Comparison of ENCODE assay signal across 8 mouse cellular contexts in genomic region chr11:115091362-115091901, GRCm38 (mm10). TPM values are rescaled to one million over a fixed set of nuclear protein-coding genes. Genes with fewer than 3 reads are reported as not detected.
A peak's percentile ranks its signal among the peaks of the same experiment; 100 is the strongest.
DNase-seq lines count a peak whose midpoint lies in the region; ATAC-seq lines count a peak whose summit lies in the region.

Gene Rab37 (plus strand): TSS chr11:115091431.

- 2% methylated on average over 36 of the region's 36 CpGs for WGBS in lung, embryonic 16.5 days
- WGBS in forebrain, embryonic 14.5 days: under 1% methylated on average over 36 of the region's 36 CpGs
- 2% methylated on average over 36 of the region's 36 CpGs for WGBS in limb, embryonic 13.5 days

- H3K36me3 ChIP-seq in lung, embryonic 16.5 days (ENCODE audit: control insufficient read depth, insufficient read depth, low read length): no peaks in the 10 kb centered on the region
- H3K36me3 ChIP-seq in forebrain, embryonic 14.5 days (ENCODE audit: control insufficient read depth, insufficient read depth, low read length): no peaks in the 10 kb centered on the region
- no peaks in the 10 kb centered on the region for H3K36me3 ChIP-seq in limb, embryonic 13.5 days

- no peak within 1 kb of the TSS for H3K4me2 ChIP-seq in lung, embryonic 16.5 days (ENCODE audit: low read depth, low read length)
- peak within 1 kb of the TSS; percentile 44 for H3K4me2 ChIP-seq in forebrain, embryonic 14.5 days (ENCODE audit: low read length)
- peak within 1 kb of the TSS; percentile 41 for H3K4me2 ChIP-seq in limb, embryonic 13.5 days (replicated peaks)

- peaks cover 8% of the 10 kb centered on the region for H3K9me3 ChIP-seq in lung, embryonic 16.5 days (ENCODE audit: control insufficient read depth, low read length)
- H3K9me3 ChIP-seq in forebrain, embryonic 14.5 days (replicated peaks; ENCODE audit: control insufficient read depth, low read length): peaks cover 5% of the 10 kb centered on the region; the same call in 1 of the 2 replicates
- peaks cover 6% of the 10 kb centered on the region; the same call in 1 of the 2 replicates for H3K9me3 ChIP-seq in limb, embryonic 13.5 days

- no peak within 1 kb of the TSS for H3K27ac ChIP-seq in lung, embryonic 16.5 days (ENCODE audit: low read length)
- no peak within 1 kb of the TSS for H3K27ac ChIP-seq in forebrain, embryonic 14.5 days (ENCODE audit: low read depth, low read length)
- no peak within 1 kb of the TSS for H3K27ac ChIP-seq in limb, embryonic 13.5 days

- ATAC-seq in lung, embryonic 16.5 days (ENCODE audit: low read depth): peak; percentile 34; the same call in 1 of the 2 replicates
- no peak for ATAC-seq in forebrain, embryonic 14.5 days
- no peak for ATAC-seq in limb, embryonic 13.5 days (ENCODE audit: low FRiP score, low read depth)
- ATAC-seq in neutrophil, adult 5-6 weeks (ENCODE audit: extremely low read depth, insufficient number of reproducible peaks, low FRiP score, poor library complexity, severe bottlenecking): peak; percentile 21

- H3K9ac ChIP-seq in lung, embryonic 16.5 days (ENCODE audit: low read length): no peak within 1 kb of the TSS
- H3K9ac ChIP-seq in forebrain, embryonic 14.5 days (ENCODE audit: low read length): no peak within 1 kb of the TSS
- no peak within 1 kb of the TSS for H3K9ac ChIP-seq in limb, embryonic 13.5 days

- DNase-seq in lung, adult 18-20 months: no peak
- DNase-seq in cerebellum, adult 11 months: peak; percentile 71
- no peak for DNase-seq in forebrain, embryonic 14.5 days (ENCODE audit: low spot score)
- no peak for DNase-seq in gastrocnemius, postnatal 4 days (ENCODE audit: low spot score in 2 of 2)
- no peak for DNase-seq in heart, adult 11 months

- H3K4me1 ChIP-seq in lung, embryonic 16.5 days (replicated peaks; ENCODE audit: control insufficient read depth, insufficient read depth, low read length): no peaks in the 10 kb centered on the region
- H3K4me1 ChIP-seq in forebrain, embryonic 14.5 days (ENCODE audit: control insufficient read depth, insufficient read depth, low read length): no peaks in the 10 kb centered on the region
- H3K4me1 ChIP-seq in limb, embryonic 13.5 days: peaks cover 9% of the 10 kb centered on the region

- peaks cover 15% of the 10 kb centered on the region for H3K27me3 ChIP-seq in lung, embryonic 16.5 days (ENCODE audit: control insufficient read depth, insufficient read depth, low read depth, low read length)
- peaks cover 20% of the 10 kb centered on the region for H3K27me3 ChIP-seq in forebrain, embryonic 14.5 days (replicated peaks; ENCODE audit: control insufficient read depth, insufficient read depth, low read length)
- H3K27me3 ChIP-seq in limb, embryonic 13.5 days: peaks cover 47% of the 10 kb centered on the region

- no peak within 1 kb of the TSS for H3K4me3 ChIP-seq in lung, embryonic 16.5 days (ENCODE audit: low read length)
- H3K4me3 ChIP-seq in forebrain, embryonic 14.5 days (ENCODE audit: low read depth, low read length): peak within 1 kb of the TSS; percentile 4
- H3K4me3 ChIP-seq in limb, embryonic 13.5 days: peak within 1 kb of the TSS; percentile 16; the same call in 1 of the 2 replicates

RNA-seq across cellular contexts. Expression of gene Rab37, which starts in this region (rescaled TPM):
- polyA plus RNA-seq in lung, embryonic 16.5 days (2015; fragmentation: Nextera tagmentation; extraction: Ambion mirVana): 1.1 and 1.5 TPM in 2 replicates
- polyA plus RNA-seq in forebrain, embryonic 14.5 days (2014; fragmentation: Nextera tagmentation; extraction: Ambion mirVana): 0.45 and 0.57 TPM in 2 replicates
- polyA plus RNA-seq in limb, embryonic 13.5 days (2015; fragmentation: Nextera tagmentation; extraction: Ambion mirVana): 1.4 and 1.6 TPM in 2 replicates
- 9.7 and 13.5 TPM in 2 replicates for total RNA-seq in neutrophil, adult 5-6 weeks (2017)
- total RNA-seq in gastrocnemius, postnatal 4 days (2021): 1 to 10 TPM; 1.0 to 1.3 TPM

Comparison
In these comparisons a context has a peak if more than half of its experiments do, and no peak if none do; other contexts are left out.
1. ATAC-seq: peak in lung, embryonic 16.5 days (single experiment) and neutrophil, adult 5-6 weeks (single experiment); none in forebrain, embryonic 14.5 days (single experiment) and limb, embryonic 13.5 days (single experiment).